ENCODE assay signal across 7 mouse cellular contexts in genomic region chr5:120586741-120587615, GRCm38 (mm10). TPM values are rescaled to one million over a fixed set of nuclear protein-coding genes. Genes with fewer than 3 reads are reported as not detected.
A peak's percentile ranks its signal among the peaks of the same experiment; 100 is the strongest.
DNase-seq lines count a peak whose midpoint lies in the region; ATAC-seq and TF ChIP-seq lines count a peak whose summit lies in the region.

No protein-coding gene starts in this region.

- peak overlapping the region; percentile 32; the same call in 1 of the 2 replicates for H3K9ac ChIP-seq in hindbrain, embryonic 16.5 days (ENCODE audit: low read depth, low read length)
- H3K9ac ChIP-seq in liver, embryonic 11.5 days (ENCODE audit: low read depth, low read length), result peak overlapping the region; percentile 88

- WGBS in thymus, adult 2 months, result 25% methylated on average over 17 of the region's 17 CpGs
- 15% methylated on average over 17 of the region's 17 CpGs for WGBS in hindbrain, embryonic 16.5 days
- WGBS in liver, embryonic 11.5 days, result 8% methylated on average over 17 of the region's 17 CpGs
- WGBS in olfactory bulb, adult 2 months, result 4% methylated on average over 17 of the region's 17 CpGs

- H3K36me3 ChIP-seq in thymus, adult 2 months (ENCODE audit: control insufficient read depth, insufficient read depth, low read length), result peaks cover 26% of the 10 kb centered on the region; the same call in 1 of the 2 replicates
- H3K36me3 ChIP-seq in erythroblast, embryonic 14.5 days (ENCODE audit: control insufficient read depth), result peaks cover 54% of the 10 kb centered on the region
- H3K36me3 ChIP-seq in hindbrain, embryonic 16.5 days (ENCODE audit: control insufficient read depth, insufficient read depth, low read length), result 0 out of 2 replicates have a peak, but pooled peaks cover under 1% of the 10 kb centered on the region
- H3K36me3 ChIP-seq in liver, embryonic 11.5 days (ENCODE audit: control insufficient read depth, insufficient read depth, low read length), result peaks cover 21% of the 10 kb centered on the region

- no peak for TF ChIP-seq POLR2A in thymus, adult 2 months (IDR thresholded peaks at IDR 0.05; ENCODE audit: control insufficient read depth, extremely low read depth, insufficient read depth, low read length, poor library complexity)
- no peak for TF ChIP-seq POLR2A in olfactory bulb, adult 2 months (IDR thresholded peaks at IDR 0.05; ENCODE audit: insufficient read depth, low read depth, low read length)

- peak overlapping the region; percentile 99 for H3K4me2 ChIP-seq in hindbrain, embryonic 16.5 days (ENCODE audit: low read length)
- peak overlapping the region; percentile 97 for H3K4me2 ChIP-seq in liver, embryonic 11.5 days

- 0 out of 2 replicates have a peak, but pooled peaks have one; percentile 32 for TF ChIP-seq CTCF in thymus, adult 2 months (IDR thresholded peaks at IDR 0.05; ENCODE audit: borderline replicate concordance, control insufficient read depth, extremely low read depth, insufficient read depth, low read length, poor library complexity)
- TF ChIP-seq CTCF in olfactory bulb, adult 2 months (IDR thresholded peaks at IDR 0.05; ENCODE audit: insufficient read depth, low read depth, low read length), result no peak

- peak overlapping the region; percentile 81 for H3K4me3 ChIP-seq in thymus, adult 2 months (ENCODE audit: control insufficient read depth, insufficient read depth, low read length)
- peak overlapping the region; percentile 70 for H3K4me3 ChIP-seq in erythroblast, embryonic 14.5 days (replicated peaks)
- peak overlapping the region; percentile 54 for H3K4me3 ChIP-seq in hindbrain, embryonic 16.5 days (ENCODE audit: low read length)
- H3K4me3 ChIP-seq in liver, embryonic 11.5 days (ENCODE audit: low read depth, low read length), result peak overlapping the region; percentile 93
- peak overlapping the region; percentile 58 for H3K4me3 ChIP-seq in olfactory bulb, adult 2 months (ENCODE audit: insufficient read depth, low read depth, low read length)

- no peak for DNase-seq in thymus, adult 2 months
- no peak for DNase-seq in thymus, adult 18-20 months
- no peak for DNase-seq in liver, embryonic 11.5 days (ENCODE audit: low spot score)
- DNase-seq in layer of hippocampus, postnatal 36 days, result no peak

- peaks cover 10% of the 10 kb centered on the region for H3K9me3 ChIP-seq in erythroblast, embryonic 14.5 days (ENCODE audit: control insufficient read depth, low read length)
- no peaks in the 10 kb centered on the region for H3K9me3 ChIP-seq in hindbrain, embryonic 16.5 days (ENCODE audit: control insufficient read depth, low read length)
- peaks cover 3% of the 10 kb centered on the region; the same call in 1 of the 2 replicates for H3K9me3 ChIP-seq in liver, embryonic 11.5 days (ENCODE audit: control insufficient read depth, low read length)

- no peak for ATAC-seq in hindbrain, embryonic 16.5 days
- peak; percentile 33 for ATAC-seq in liver, embryonic 11.5 days (replicated peaks; ENCODE audit: low FRiP score)

- H3K27ac ChIP-seq in thymus, adult 2 months (ENCODE audit: control insufficient read depth, insufficient read depth, low read length), result peak overlapping the region; percentile 74
- H3K27ac ChIP-seq in hindbrain, embryonic 16.5 days (ENCODE audit: low read depth, low read length), result peak overlapping the region; percentile 54
- peak overlapping the region; percentile 84 for H3K27ac ChIP-seq in liver, embryonic 11.5 days (ENCODE audit: low read depth, low read length)
- no peak overlapping the region for H3K27ac ChIP-seq in olfactory bulb, adult 2 months (ENCODE audit: insufficient read depth, low read depth, low read length)

- H3K27me3 ChIP-seq in thymus, adult 2 months (ENCODE audit: control insufficient read depth, insufficient read depth, low read length), result no peaks in the 10 kb centered on the region
- no peaks in the 10 kb centered on the region; the same call in 1 of the 2 replicates for H3K27me3 ChIP-seq in erythroblast, embryonic 14.5 days (ENCODE audit: control insufficient read depth)
- no peaks in the 10 kb centered on the region for H3K27me3 ChIP-seq in hindbrain, embryonic 16.5 days (replicated peaks; ENCODE audit: control insufficient read depth, insufficient read depth, low read length)
- H3K27me3 ChIP-seq in liver, embryonic 11.5 days (replicated peaks; ENCODE audit: control insufficient read depth, insufficient read depth, low read length), result no peaks in the 10 kb centered on the region

- H3K4me1 ChIP-seq in thymus, adult 2 months (replicated peaks; ENCODE audit: control insufficient read depth, insufficient read depth, low read length), result peaks cover 27% of the 10 kb centered on the region
- peaks cover 69% of the 10 kb centered on the region for H3K4me1 ChIP-seq in erythroblast, embryonic 14.5 days (ENCODE audit: control insufficient read depth)
- H3K4me1 ChIP-seq in hindbrain, embryonic 16.5 days (ENCODE audit: control insufficient read depth, insufficient read depth, low read depth, low read length), result peaks cover 19% of the 10 kb centered on the region
- H3K4me1 ChIP-seq in liver, embryonic 11.5 days (replicated peaks; ENCODE audit: control insufficient read depth, insufficient read depth, low read length), result peaks cover 36% of the 10 kb centered on the region
- peaks cover 17% of the 10 kb centered on the region for H3K4me1 ChIP-seq in olfactory bulb, adult 2 months (ENCODE audit: control insufficient read depth, insufficient read depth, low read length)

RNA-seq across cellular contexts. Expression of gene Tpcn1, which starts 1.5 kb away (rescaled TPM):
- 203 and 208 TPM in 2 replicates for polyA plus RNA-seq in thymus, adult 2 months (2012; rRNA removed)
- polyA plus RNA-seq in erythroblast, embryonic 14.5 days (2012), result 30.3 TPM in 2 replicates
- 15.1 and 17.4 TPM in 2 replicates for polyA plus RNA-seq in hindbrain, embryonic 16.5 days (2015; fragmentation: Nextera tagmentation; extraction: Ambion mirVana)
- 27.4 and 29.7 TPM in 2 replicates for polyA plus RNA-seq in liver, embryonic 11.5 days (2014; fragmentation: Nextera tagmentation; extraction: Ambion mirVana)
- not detected in 2 replicates for polyA plus RNA-seq in olfactory bulb, adult 2 months (2012; ENCODE audit: insufficient read depth, insufficient read length, low replicate concordance, missing spikeins)
- 10 to 100 TPM; 35.0 to 36.4 TPM for total RNA-seq in layer of hippocampus, postnatal 36 days (2021)

RNA-seq across cellular contexts. Expression of gene Iqcd, which starts 1.8 kb away (rescaled TPM):
- 2.8 and 3.0 TPM in 2 replicates for polyA plus RNA-seq in thymus, adult 2 months (2012; rRNA removed)
- 0.98 and 1.3 TPM in 2 replicates for polyA plus RNA-seq in erythroblast, embryonic 14.5 days (2012)
- polyA plus RNA-seq in hindbrain, embryonic 16.5 days (2015; fragmentation: Nextera tagmentation; extraction: Ambion mirVana), result 2.0 and 2.4 TPM in 2 replicates
- 1.3 and 1.5 TPM in 2 replicates for polyA plus RNA-seq in liver, embryonic 11.5 days (2014; fragmentation: Nextera tagmentation; extraction: Ambion mirVana)
- not detected in 2 replicates for polyA plus RNA-seq in olfactory bulb, adult 2 months (2012; ENCODE audit: insufficient read depth, insufficient read length, low replicate concordance, missing spikeins)
- 1 to 10 TPM in 1 of 2 experiments, under 1 TPM in 1; 0.35 to 1.2 TPM for total RNA-seq in layer of hippocampus, postnatal 36 days (2021)

RNA-seq across cellular contexts. Expression of gene Rita1, which starts 25.4 kb away (rescaled TPM):
- polyA plus RNA-seq in thymus, adult 2 months (2012; rRNA removed), result 18.8 and 20.6 TPM in 2 replicates
- 1.5 and 1.7 TPM in 2 replicates for polyA plus RNA-seq in erythroblast, embryonic 14.5 days (2012)
- 29.3 and 33.7 TPM in 2 replicates for polyA plus RNA-seq in hindbrain, embryonic 16.5 days (2015; fragmentation: Nextera tagmentation; extraction: Ambion mirVana)
- polyA plus RNA-seq in liver, embryonic 11.5 days (2014; fragmentation: Nextera tagmentation; extraction: Ambion mirVana), result 9.0 and 13.1 TPM in 2 replicates
- not detected in 2 replicates for polyA plus RNA-seq in olfactory bulb, adult 2 months (2012; ENCODE audit: insufficient read depth, insufficient read length, low replicate concordance, missing spikeins)
- 10 to 100 TPM; 29.1 to 29.6 TPM for total RNA-seq in layer of hippocampus, postnatal 36 days (2021)

RNA-seq across cellular contexts. Expression of gene Ddx54, which starts 25.6 kb away (rescaled TPM):
- 429 and 448 TPM in 2 replicates for polyA plus RNA-seq in thymus, adult 2 months (2012; rRNA removed)
- 3.1 and 3.4 TPM in 2 replicates for polyA plus RNA-seq in erythroblast, embryonic 14.5 days (2012)
- polyA plus RNA-seq in hindbrain, embryonic 16.5 days (2015; fragmentation: Nextera tagmentation; extraction: Ambion mirVana), result 38.4 and 42.0 TPM in 2 replicates
- polyA plus RNA-seq in liver, embryonic 11.5 days (2014; fragmentation: Nextera tagmentation; extraction: Ambion mirVana), result 46.7 and 47.0 TPM in 2 replicates
- polyA plus RNA-seq in olfactory bulb, adult 2 months (2012; ENCODE audit: insufficient read depth, insufficient read length, low replicate concordance, missing spikeins), result not detected in 2 replicates
- total RNA-seq in layer of hippocampus, postnatal 36 days (2021), result 10 to 100 TPM; 34.4 to 39.5 TPM

RNA-seq across cellular contexts. Expression of gene Cfap73, which starts 47.1 kb away (rescaled TPM):
- 0.15 and 0.33 TPM in 2 replicates for polyA plus RNA-seq in thymus, adult 2 months (2012; rRNA removed)
- polyA plus RNA-seq in erythroblast, embryonic 14.5 days (2012), result not detected in 2 replicates
- 0.51 and 0.92 TPM in 2 replicates for polyA plus RNA-seq in hindbrain, embryonic 16.5 days (2015; fragmentation: Nextera tagmentation; extraction: Ambion mirVana)
- not detected in 2 replicates for polyA plus RNA-seq in liver, embryonic 11.5 days (2014; fragmentation: Nextera tagmentation; extraction: Ambion mirVana)
- not detected in 2 replicates for polyA plus RNA-seq in olfactory bulb, adult 2 months (2012; ENCODE audit: insufficient read depth, insufficient read length, low replicate concordance, missing spikeins)
- total RNA-seq in layer of hippocampus, postnatal 36 days (2021), result under 1 TPM in 1 of 2 experiments, not detected in 1; 0.77 TPM
